Mouse (Mus musculus): Measurements from ENCODE around the gene Gigyf2. TPM values are rescaled to one million over a fixed set of nuclear protein-coding genes. Genes with fewer than 3 reads are reported as not detected.

The Gigyf2 gene
- polyA plus RNA-seq, 1 experiment from 2014 or later: 66.8 TPM

DNA sequence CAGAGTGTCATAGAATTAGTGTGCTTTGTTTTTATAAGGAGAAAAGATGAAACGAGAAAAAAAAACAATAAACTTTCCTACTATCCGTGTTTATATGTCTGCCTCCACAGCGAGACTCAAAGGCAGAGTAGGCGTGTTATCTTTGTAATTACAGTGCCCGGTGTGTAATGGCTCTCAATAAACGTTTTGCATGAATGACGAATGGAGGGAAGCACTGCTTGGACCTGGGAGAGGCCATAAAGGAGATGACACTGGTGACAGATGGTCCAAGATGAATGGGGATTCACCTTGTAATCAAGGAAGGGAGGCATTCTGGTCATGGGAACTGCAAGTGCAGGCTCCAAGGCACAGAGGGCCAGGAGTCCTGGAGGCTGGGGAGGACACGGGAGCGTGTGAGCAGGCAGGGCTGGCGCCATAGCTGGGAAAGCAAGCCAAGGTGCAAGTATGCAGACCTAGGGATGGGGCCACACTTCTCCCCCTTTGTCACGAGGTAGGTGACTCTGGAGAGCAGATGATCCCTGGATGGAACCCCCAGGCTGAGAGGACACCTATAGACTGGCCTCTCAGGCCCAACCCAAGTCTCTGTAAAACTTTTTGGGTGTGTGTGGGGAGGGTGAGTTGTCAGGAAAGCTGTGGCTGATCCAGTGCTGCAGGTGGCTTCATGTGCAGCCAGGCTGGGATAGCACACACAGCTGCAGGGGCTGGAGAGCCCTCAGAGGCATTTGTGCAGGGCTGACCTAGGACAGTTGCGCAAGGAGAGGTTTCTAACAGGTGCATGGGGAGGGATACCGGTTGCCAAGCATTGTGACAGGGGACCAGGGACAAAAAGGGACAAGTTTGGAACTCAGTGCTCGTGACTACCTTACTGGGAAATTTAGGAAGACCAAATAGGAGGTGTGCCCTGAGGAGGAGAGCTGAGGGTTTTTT lies 26.2 kb upstream of the Gigyf2 start:
- whole genome bisulfite sequencing: 75% methylated on average over 14 of the region's 14 CpGs
- Histone ChIP-seq H3K9me3 (no peaks in the 10 kb centered on the region), H3K9ac (no peak overlapping the region), H3K36me3 (no peaks in the 10 kb centered on the region), H3K4me3 (no peak overlapping the region), H3K27me3 (no peaks in the 10 kb centered on the region), H3K4me1 (no peaks in the 10 kb centered on the region), H3K27ac (no peak overlapping the region), H3K4me2 (no peak overlapping the region)
- peak; percentile 48; the same call in 1 of the 2 replicates for ATAC-seq (ENCODE audit: insufficient number of reproducible peaks, insufficient read depth, low FRiP score, low TSS enrichment, low read depth)

DNA sequence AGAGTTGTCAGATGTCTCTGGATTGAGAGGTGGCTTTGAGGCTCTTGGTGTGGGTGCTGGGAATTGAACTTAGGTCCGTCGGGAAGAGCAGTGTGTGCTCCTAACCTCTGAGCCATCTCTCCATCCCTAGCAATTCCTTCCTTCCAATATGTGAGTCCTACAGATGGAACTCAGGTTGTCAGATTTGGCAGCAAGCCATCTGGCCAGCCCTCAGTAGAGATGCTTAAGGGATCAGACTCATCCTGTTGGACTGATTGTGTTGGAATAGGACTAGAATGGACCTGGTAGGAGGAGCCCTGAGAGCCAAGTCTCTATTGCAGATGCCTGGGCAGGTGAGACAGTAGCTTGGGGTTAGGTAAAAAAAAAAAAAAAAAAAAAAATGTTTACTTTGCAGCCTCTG lies 24.8 kb upstream of the Gigyf2 start:
- WGBS: 86% methylated on average over 2 of the region's 2 CpGs
- H3K36me3 ChIP-seq: no peaks in the 10 kb centered on the region
- no peak overlapping the region for H3K4me3 ChIP-seq
- H3K9ac ChIP-seq: no peak overlapping the region
- H3K27me3 ChIP-seq: no peaks in the 10 kb centered on the region
- no peak overlapping the region for H3K4me2 ChIP-seq
- no peaks in the 10 kb centered on the region for H3K4me1 ChIP-seq
- no peaks in the 10 kb centered on the region for H3K9me3 ChIP-seq
- no peak for ATAC-seq (ENCODE audit: insufficient number of reproducible peaks, insufficient read depth, low FRiP score, low TSS enrichment, low read depth)
- no peak overlapping the region for H3K27ac ChIP-seq

DNA sequence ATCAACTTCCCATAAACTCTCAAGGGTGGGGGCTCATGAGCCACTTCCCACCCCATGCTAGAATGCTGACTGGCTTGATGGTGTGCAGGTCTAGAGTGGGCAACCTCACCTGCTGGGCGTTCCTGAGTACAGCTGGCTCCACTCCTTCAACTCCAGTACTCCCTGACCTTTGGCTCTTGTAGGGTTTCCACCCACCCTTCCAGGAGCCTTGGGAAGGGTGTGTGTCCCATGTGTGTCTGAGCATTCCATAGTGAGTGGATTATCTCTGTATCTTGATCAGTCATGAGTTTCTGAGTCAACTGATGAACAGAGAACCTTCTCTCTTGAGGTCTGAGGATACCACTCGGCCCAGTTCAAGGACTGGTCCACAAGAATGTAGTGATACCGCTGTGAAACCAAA lies 17.8 kb upstream of the Gigyf2 start:
- no peak overlapping the region for H3K27ac ChIP-seq
- no peaks in the 10 kb centered on the region for H3K36me3 ChIP-seq
- WGBS: 89% methylated on average over 3 of the region's 3 CpGs
- no peak overlapping the region for H3K9ac ChIP-seq
- H3K4me3 ChIP-seq: no peak overlapping the region
- no peaks in the 10 kb centered on the region for H3K9me3 ChIP-seq
- no peaks in the 10 kb centered on the region for H3K4me1 ChIP-seq
- H3K4me2 ChIP-seq: no peak overlapping the region
- H3K27me3 ChIP-seq: no peaks in the 10 kb centered on the region
- ATAC-seq (ENCODE audit: insufficient number of reproducible peaks, insufficient read depth, low FRiP score, low TSS enrichment, low read depth): no peak

DNA sequence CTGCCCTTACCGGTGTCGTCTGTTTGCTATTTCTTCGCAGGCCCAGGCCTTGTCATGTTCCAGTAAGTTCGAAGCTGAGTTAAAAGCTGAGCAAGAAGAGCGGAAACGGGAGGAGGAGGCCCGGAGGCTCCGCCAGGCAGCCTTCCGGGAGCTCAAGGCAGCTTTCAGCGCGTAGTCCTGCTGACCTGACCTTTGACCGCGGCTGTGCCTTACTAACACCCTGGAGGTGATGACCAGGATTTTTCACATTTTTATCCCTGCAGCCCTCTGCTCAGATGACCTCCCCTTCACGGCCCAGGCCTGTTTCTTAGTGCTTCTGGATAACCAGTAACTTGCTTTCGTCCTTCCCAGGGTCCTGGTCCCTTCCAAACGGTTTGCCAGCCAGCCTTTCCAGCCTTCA lies 17.2 kb upstream of the Gigyf2 start:
- no peak overlapping the region for H3K4me2 ChIP-seq
- no peaks in the 10 kb centered on the region for H3K4me1 ChIP-seq
- 52% methylated on average over 16 of the region's 16 CpGs for WGBS
- no peak for ATAC-seq (ENCODE audit: insufficient number of reproducible peaks, insufficient read depth, low FRiP score, low TSS enrichment, low read depth)
- H3K27ac ChIP-seq: no peak overlapping the region
- no peaks in the 10 kb centered on the region for H3K36me3 ChIP-seq
- H3K9me3 ChIP-seq: no peaks in the 10 kb centered on the region
- no peaks in the 10 kb centered on the region for H3K27me3 ChIP-seq
- no peak overlapping the region for H3K9ac ChIP-seq
- H3K4me3 ChIP-seq: no peak overlapping the region

DNA sequence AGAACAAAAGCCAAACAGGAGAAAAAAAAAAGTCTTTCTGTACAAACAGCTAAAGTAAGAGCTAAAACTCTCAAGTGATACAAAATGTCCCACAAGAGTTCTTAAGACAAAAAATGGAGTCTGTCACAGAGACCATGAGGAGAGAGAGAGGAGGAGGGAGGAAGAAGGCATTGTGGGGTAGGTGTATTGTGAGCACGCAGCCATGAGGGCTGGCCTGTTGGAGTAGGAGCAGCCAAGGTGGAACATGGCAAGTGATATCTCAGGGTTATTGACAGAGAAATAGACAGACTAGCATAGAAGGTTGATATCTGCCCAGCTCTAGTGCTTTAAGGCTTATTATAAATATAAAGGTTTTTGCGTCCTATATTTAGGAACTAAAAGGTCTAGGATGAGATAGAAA lies 14.1 kb upstream of the Gigyf2 start:
- Histone ChIP-seq H3K27me3 (no peaks in the 10 kb centered on the region), H3K36me3 (no peaks in the 10 kb centered on the region), H3K27ac (no peak overlapping the region), H3K9me3 (no peaks in the 10 kb centered on the region), H3K4me1 (peaks cover 6% of the 10 kb centered on the region; the same call in 1 of the 2 replicates), H3K4me2 (no peak overlapping the region), H3K4me3 (no peak overlapping the region), H3K9ac (no peak overlapping the region)
- ATAC-seq (ENCODE audit: insufficient number of reproducible peaks, insufficient read depth, low FRiP score, low TSS enrichment, low read depth): no peak
- WGBS: 93% methylated on average over 2 of the region's 2 CpGs

DNA sequence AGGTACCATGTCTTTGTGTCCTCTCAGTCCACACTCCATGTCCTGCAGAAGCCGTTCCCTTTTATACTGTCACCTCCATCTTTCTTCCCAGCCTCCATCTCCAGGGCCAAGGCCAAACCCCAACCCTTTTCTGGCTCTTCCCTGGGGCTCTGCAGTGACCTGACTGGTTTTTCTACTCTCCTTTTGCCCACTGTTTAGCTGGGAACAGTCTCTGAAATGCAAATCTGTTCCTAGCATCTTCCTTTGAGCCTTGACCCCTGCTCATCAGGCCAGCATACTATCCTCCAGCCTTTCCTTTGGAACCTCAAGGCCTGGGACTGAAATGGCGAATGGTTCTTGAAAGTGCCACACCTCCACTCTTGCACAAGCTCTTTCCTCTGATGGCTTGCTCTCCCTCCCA lies 13.7 kb upstream of the Gigyf2 start:
- H3K4me1 ChIP-seq: peaks cover 6% of the 10 kb centered on the region; the same call in 1 of the 2 replicates
- no peaks in the 10 kb centered on the region for H3K9me3 ChIP-seq
- no peak overlapping the region for H3K4me2 ChIP-seq
- no peak for ATAC-seq (ENCODE audit: insufficient number of reproducible peaks, insufficient read depth, low FRiP score, low TSS enrichment, low read depth)
- H3K9ac ChIP-seq: no peak overlapping the region
- H3K4me3 ChIP-seq: no peak overlapping the region
- H3K36me3 ChIP-seq: no peaks in the 10 kb centered on the region
- WGBS: 80% methylated on average over 2 of the region's 2 CpGs
- H3K27ac ChIP-seq: no peak overlapping the region
- no peaks in the 10 kb centered on the region for H3K27me3 ChIP-seq

DNA sequence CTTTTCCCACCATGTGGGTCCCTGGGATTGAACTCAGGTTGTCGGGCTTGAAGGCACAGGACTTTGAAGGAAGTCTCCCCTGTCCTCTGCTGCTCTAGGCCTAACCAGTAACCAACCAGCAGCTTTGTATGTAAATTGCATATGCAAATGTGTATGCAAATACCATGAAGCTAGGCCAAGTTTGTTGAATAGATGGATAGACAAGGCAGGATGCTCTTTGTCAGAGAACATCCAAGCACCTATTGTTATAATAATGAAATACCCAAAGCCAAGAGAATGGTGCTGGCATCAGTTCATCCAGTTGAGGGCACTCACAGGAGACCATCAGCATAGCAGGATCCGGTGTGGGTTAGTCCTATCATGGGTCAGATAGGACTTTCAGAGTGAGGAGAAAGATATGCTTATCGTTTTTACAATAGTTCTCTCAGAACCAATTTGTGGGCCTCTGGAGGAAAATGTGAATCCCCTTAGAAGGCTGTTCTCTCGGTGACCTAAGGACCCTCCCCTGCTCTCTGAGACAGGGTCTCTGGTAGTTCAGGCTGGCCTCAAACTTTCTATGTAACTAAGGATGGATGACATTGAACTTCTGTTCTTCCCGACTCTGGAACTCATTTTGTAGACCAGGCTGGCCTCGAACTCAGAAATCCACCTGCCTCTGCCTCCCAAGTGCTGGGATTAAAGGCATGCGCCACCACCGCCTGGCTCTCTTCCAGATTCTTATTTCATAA lies 12.8 kb upstream of the Gigyf2 start:
- H3K9me3 ChIP-seq: 0 out of 2 replicates have a peak, but pooled peaks cover 4% of the 10 kb centered on the region
- H3K9ac ChIP-seq: no peak overlapping the region
- H3K4me1 ChIP-seq: peaks cover 6% of the 10 kb centered on the region; the same call in 1 of the 2 replicates
- H3K4me3 ChIP-seq: no peak overlapping the region
- H3K27ac ChIP-seq: no peak overlapping the region
- ATAC-seq (ENCODE audit: insufficient number of reproducible peaks, insufficient read depth, low FRiP score, low TSS enrichment, low read depth): no peak
- WGBS: 86% methylated on average over 8 of the region's 8 CpGs
- no peak overlapping the region for H3K4me2 ChIP-seq
- no peaks in the 10 kb centered on the region for H3K27me3 ChIP-seq
- H3K36me3 ChIP-seq: no peaks in the 10 kb centered on the region

DNA sequence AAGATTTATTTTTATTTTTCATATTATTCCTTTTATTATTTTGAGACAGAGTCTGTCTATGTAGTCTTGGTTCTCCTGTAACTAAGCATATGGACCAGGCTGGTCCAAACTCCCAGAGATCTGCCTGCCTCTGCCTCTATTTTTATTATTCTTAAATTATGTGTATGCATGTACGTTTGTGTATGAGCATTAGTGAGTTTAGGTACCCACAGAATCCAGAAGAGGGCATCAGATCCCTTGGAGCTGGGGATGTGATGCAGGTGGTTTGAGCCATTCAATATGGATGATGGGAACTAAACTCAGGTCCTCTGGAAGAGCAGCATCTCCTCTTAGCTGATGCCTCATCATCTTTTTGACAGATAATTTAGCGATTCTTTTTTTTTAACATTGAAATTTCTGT lies 11.4 kb upstream of the Gigyf2 start:
- Histone ChIP-seq H3K27ac (no peak overlapping the region), H3K4me2 (no peak overlapping the region), H3K4me1 (peaks cover 6% of the 10 kb centered on the region; the same call in 1 of the 2 replicates), H3K27me3 (no peaks in the 10 kb centered on the region), H3K9me3 (peaks cover 8% of the 10 kb centered on the region; the same call in 1 of the 2 replicates), H3K4me3 (no peak overlapping the region), H3K9ac (no peak overlapping the region), H3K36me3 (no peaks in the 10 kb centered on the region)
- WGBS: 88% methylated on average over 2 of the region's 2 CpGs
- no peak for ATAC-seq (ENCODE audit: insufficient number of reproducible peaks, insufficient read depth, low FRiP score, low TSS enrichment, low read depth)

DNA sequence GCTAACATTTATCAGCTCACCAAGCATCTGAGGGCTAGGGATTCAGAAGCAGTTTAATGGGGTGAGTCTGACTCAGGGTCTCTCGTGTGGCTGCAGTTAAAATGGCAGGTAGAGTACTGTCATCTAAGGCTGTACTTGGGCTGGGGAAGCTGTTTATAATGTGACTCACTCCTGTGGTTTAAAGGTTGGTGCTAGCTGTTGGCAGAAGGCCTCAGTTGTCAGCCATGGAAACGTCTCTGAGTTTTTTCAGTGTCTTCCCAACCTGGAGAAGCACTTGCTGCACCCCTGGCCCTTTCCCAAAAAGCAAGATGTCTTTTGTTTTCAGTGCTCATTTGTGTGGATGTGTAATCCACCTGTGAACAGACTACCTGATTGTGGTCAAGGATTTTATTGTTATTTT lies 10.9 kb upstream of the Gigyf2 start:
- H3K36me3 ChIP-seq: no peaks in the 10 kb centered on the region
- no peaks in the 10 kb centered on the region for H3K27me3 ChIP-seq
- peaks cover 11% of the 10 kb centered on the region for H3K9me3 ChIP-seq
- no peak for ATAC-seq (ENCODE audit: insufficient number of reproducible peaks, insufficient read depth, low FRiP score, low TSS enrichment, low read depth)
- H3K4me3 ChIP-seq: no peak overlapping the region
- H3K4me2 ChIP-seq: no peak overlapping the region
- no peak overlapping the region for H3K9ac ChIP-seq
- H3K27ac ChIP-seq: no peak overlapping the region
- WGBS: 66% methylated on average over 2 of the region's 2 CpGs
- H3K4me1 ChIP-seq: peaks cover 6% of the 10 kb centered on the region; the same call in 1 of the 2 replicates

DNA sequence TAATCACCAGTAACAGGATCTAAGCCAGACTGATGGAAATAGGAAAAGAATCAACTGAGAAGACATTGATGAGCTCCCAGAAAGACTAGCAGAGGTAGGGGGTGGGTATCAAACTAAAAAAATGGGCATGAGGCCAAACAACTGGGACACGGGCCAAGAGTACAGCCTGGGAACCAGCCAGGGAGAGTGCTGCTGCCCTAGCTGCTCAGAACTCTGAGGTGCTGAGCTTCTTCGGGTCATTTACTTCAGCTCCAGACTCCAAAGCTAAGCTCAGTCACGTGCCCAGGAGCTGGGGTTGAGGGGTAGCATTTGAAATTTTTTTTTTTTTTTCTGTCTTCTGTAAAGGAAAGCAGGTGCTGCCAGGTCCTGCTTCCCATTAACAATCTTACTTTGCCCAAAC lies 10.1 kb upstream of the Gigyf2 start:
- Histone ChIP-seq H3K9ac (no peak overlapping the region), H3K36me3 (no peaks in the 10 kb centered on the region), H3K9me3 (peaks cover 16% of the 10 kb centered on the region), H3K4me2 (no peak overlapping the region), H3K4me3 (no peak overlapping the region), H3K27ac (no peak overlapping the region), H3K27me3 (no peaks in the 10 kb centered on the region), H3K4me1 (peaks cover 6% of the 10 kb centered on the region; the same call in 1 of the 2 replicates)
- no peak for ATAC-seq (ENCODE audit: insufficient number of reproducible peaks, insufficient read depth, low FRiP score, low TSS enrichment, low read depth)
- WGBS: 63% methylated on average over 3 of the region's 3 CpGs

DNA sequence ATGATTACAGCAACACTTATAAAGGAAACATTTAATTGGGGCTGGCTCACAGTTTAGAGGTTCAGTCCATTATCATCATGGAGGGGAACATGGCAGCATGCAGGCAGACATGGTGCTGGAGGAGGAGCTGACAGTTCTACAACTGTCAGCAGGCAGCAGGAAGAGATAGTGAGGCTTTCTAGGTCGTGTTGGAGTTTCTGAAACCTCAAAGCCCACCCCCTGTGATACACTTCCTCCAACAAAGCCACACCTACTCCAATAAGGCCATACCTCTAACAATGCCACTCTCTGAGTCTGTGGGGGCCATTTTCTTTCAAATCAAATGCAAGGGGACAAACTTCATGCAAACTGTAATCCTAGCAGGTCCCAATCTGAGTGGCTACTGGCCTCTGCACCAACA lies 5.7 kb upstream of the Gigyf2 start:
- WGBS: 12% methylated on average over 1 of the region's 1 CpGs
- Histone ChIP-seq H3K9ac (no peak overlapping the region), H3K4me1 (peaks cover 6% of the 10 kb centered on the region; the same call in 1 of the 2 replicates), H3K4me2 (no peak overlapping the region), H3K4me3 (no peak overlapping the region), H3K27ac (no peak overlapping the region), H3K36me3 (no peaks in the 10 kb centered on the region), H3K27me3 (no peaks in the 10 kb centered on the region), H3K9me3 (peaks cover 16% of the 10 kb centered on the region)
- no peak for ATAC-seq (ENCODE audit: insufficient number of reproducible peaks, insufficient read depth, low FRiP score, low TSS enrichment, low read depth)

DNA sequence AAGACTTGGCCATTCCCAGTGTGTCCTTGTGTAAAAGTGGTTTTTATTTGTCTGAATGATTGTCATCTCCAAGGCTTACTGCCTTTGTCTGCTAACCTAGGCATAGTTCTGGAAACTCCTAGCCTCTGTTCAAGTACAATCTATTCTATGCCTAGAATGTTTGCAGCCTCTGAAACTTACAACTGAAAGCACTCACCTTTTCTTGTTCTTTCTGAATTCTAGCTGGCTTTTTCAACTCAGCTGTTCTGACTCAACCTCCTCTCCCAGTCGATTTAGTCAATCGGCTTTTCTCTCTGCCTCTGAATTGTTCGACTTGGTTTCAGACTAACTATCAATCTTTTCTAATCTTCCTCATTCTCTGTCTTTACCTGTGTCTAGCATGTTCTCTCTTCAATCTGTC lies 4.0 kb upstream of the Gigyf2 start:
- WGBS: 85% methylated on average over 3 of the region's 3 CpGs
- H3K27ac ChIP-seq: no peak overlapping the region

More for the DNA sequence above, 4.0 kb upstream of the Gigyf2 start:
- Histone ChIP-seq H3K27me3 (no peaks in the 10 kb centered on the region), H3K9ac (no peak overlapping the region), H3K9me3 (peaks cover 16% of the 10 kb centered on the region), H3K36me3 (no peaks in the 10 kb centered on the region), H3K4me1 (no peaks in the 10 kb centered on the region), H3K4me2 (no peak overlapping the region), H3K4me3 (no peak overlapping the region)
- ATAC-seq (ENCODE audit: insufficient number of reproducible peaks, insufficient read depth, low FRiP score, low TSS enrichment, low read depth): no peak

Measured in embryonic facial prominence, embryonic 13.5 days (tissue).